Mouse (Mus musculus): ENCODE measurements around the gene Met. TPM values are rescaled to one million over a fixed set of nuclear protein-coding genes. Genes with fewer than 3 reads are reported as not detected.

Gene Met
- total and polyA plus RNA-seq, 3 experiments = 0.13 to 0.53 (median 0.26) TPM

GRCm38 (mm10) chr6:17620823-17621222 is 157.2 kb downstream of the Met start:
- in situ Hi-C loops (cut with MboI; ENCODE audit: low pct_ligation_motif_present, low pct_unique_long_range_greater_than_20kb, low sequenced_read_pairs) = no loop called here

GRCm38 (mm10) chr6:17621436-17621835 is 157.8 kb downstream of the Met start:
- DNase-seq (ENCODE audit: extremely low read depth) = no peak
- Histone ChIP-seq H3K27ac (ENCODE audit: insufficient read depth, low read depth) (no peak overlapping the region), H3K4me2 (ENCODE audit: insufficient read depth, low read depth, poor library complexity, severe bottlenecking) (no peak overlapping the region), H3K9ac (ENCODE audit: insufficient read depth, low read depth) (no peak overlapping the region), H3K9me3 (replicated peaks; ENCODE audit: low read length) (no peaks in the 10 kb centered on the region), H3K4me1 (ENCODE audit: control insufficient read depth in 1 of 2, insufficient read depth in 2 of 2) (no peaks in the 10 kb centered on the region), H3K36me3 (replicated peaks in 1 of 2; ENCODE audit: control insufficient read depth in 1 of 2, insufficient read depth in 1 of 2, low read length in 1 of 2) (no peaks in the 10 kb centered on the region), H3K79me2 (replicated peaks; ENCODE audit: control insufficient read depth, extremely low read depth, insufficient read depth, poor library complexity, severe bottlenecking) (no peaks in the 10 kb centered on the region), H3K27me3 (replicated peaks) (no peaks in the 10 kb centered on the region), H3K4me3 (replicated peaks in 1 of 3; ENCODE audit: low read depth in 2 of 3, low read length in 2 of 3, poor library complexity in 1 of 3) (no peak overlapping the region)
- no peak for TF ChIP-seq ETS1 (conservative IDR thresholded peaks at IDR 0.05; ENCODE audit: low read depth, low read length)
- no peak for TF ChIP-seq RCOR1 (conservative IDR thresholded peaks at IDR 0.05; ENCODE audit: low read depth, low read length)
- in situ Hi-C loops (cut with MboI; ENCODE audit: low pct_ligation_motif_present, low pct_unique_long_range_greater_than_20kb, low sequenced_read_pairs) = no loop called here
- dilution Hi-C loops (cut with MboI; ENCODE audit: extremely low pct_ligation_motif_present, extremely low pct_unique_long_range_greater_than_20kb, low sequenced_read_pairs) = no loop called here

More at GRCm38 (mm10) chr6:17620823-17621222, 157.2 kb downstream of the Met start:
- TF ChIP-seq MEF2A (IDR thresholded peaks at IDR 0.05; ENCODE audit: borderline replicate concordance, low read depth, low read length) = no peak
- no peak for TF ChIP-seq RAD21 (IDR thresholded peaks at IDR 0.05; ENCODE audit: low read depth, low read length)
- no peak for TF ChIP-seq ETS1 (conservative IDR thresholded peaks at IDR 0.05; ENCODE audit: low read depth, low read length)
- no peak for TF ChIP-seq POLR2AphosphoS2 (IDR thresholded peaks at IDR 0.05; ENCODE audit: low read depth, low read length)
- TF ChIP-seq BHLHE40 (IDR thresholded peaks at IDR 0.05; ENCODE audit: low read depth, low read length) = no peak
- no peak for TF ChIP-seq CTCF (conservative IDR thresholded peaks at IDR 0.05 in 1 of 2, IDR thresholded peaks at IDR 0.05 in 1 of 2; ENCODE audit: low read depth in 2 of 2, low read length in 2 of 2)
- TF ChIP-seq CHD1 (IDR thresholded peaks at IDR 0.05; ENCODE audit: low read depth, low read length) = no peak
- TF ChIP-seq ZC3H11A (IDR thresholded peaks at IDR 0.05; ENCODE audit: low read depth, low read length) = no peak
- no peak for TF ChIP-seq GABPA (IDR thresholded peaks at IDR 0.05; ENCODE audit: insufficient replicate concordance, low read depth, low read length)
- no peak for TF ChIP-seq KAT2A (IDR thresholded peaks at IDR 0.05; ENCODE audit: insufficient replicate concordance, low read length)
- TF ChIP-seq NRF1 (IDR thresholded peaks at IDR 0.05; ENCODE audit: low read depth, low read length) = no peak
- no peak for TF ChIP-seq MXI1 (IDR thresholded peaks at IDR 0.05; ENCODE audit: low read depth, low read length)
- no peak for TF ChIP-seq PAX5 (IDR thresholded peaks at IDR 0.05; ENCODE audit: low read length)
- no peak for TF ChIP-seq MAX (IDR thresholded peaks at IDR 0.05; ENCODE audit: low read length)
- TF ChIP-seq E2F4 (IDR thresholded peaks at IDR 0.05; ENCODE audit: insufficient replicate concordance, low read depth, low read length) = no peak
- TF ChIP-seq USF1 (IDR thresholded peaks at IDR 0.05; ENCODE audit: low read depth, low read length) = no peak
- TF ChIP-seq EP300 (IDR thresholded peaks at IDR 0.05; ENCODE audit: low read length) = no peak
- TF ChIP-seq MYC (IDR thresholded peaks at IDR 0.05; ENCODE audit: low read depth, low read length) = no peak
- no peak for TF ChIP-seq NELFE (IDR thresholded peaks at IDR 0.05; ENCODE audit: low read depth, low read length)
- Histone ChIP-seq H3K4me1 (ENCODE audit: control insufficient read depth in 1 of 2, insufficient read depth in 2 of 2) (peaks cover 0 to 4% of the 10 kb centered on the region in 2 experiments; a peak in 1 of 4 replicates), H3K9ac (ENCODE audit: insufficient read depth, low read depth) (no peak overlapping the region), H3K9me3 (replicated peaks; ENCODE audit: low read length) (no peaks in the 10 kb centered on the region), H3K27me3 (replicated peaks) (no peaks in the 10 kb centered on the region), H3K4me2 (ENCODE audit: insufficient read depth, low read depth, poor library complexity, severe bottlenecking) (no peak overlapping the region), H3K4me3 (replicated peaks in 1 of 3; ENCODE audit: low read depth in 2 of 3, low read length in 2 of 3, poor library complexity in 1 of 3) (no peak overlapping the region), H3K79me2 (replicated peaks; ENCODE audit: control insufficient read depth, extremely low read depth, insufficient read depth, poor library complexity, severe bottlenecking) (no peaks in the 10 kb centered on the region), H3K36me3 (replicated peaks in 1 of 2; ENCODE audit: control insufficient read depth in 1 of 2, insufficient read depth in 1 of 2, low read length in 1 of 2) (no peaks in the 10 kb centered on the region), H3K27ac (ENCODE audit: insufficient read depth, low read depth) (no peak overlapping the region)
- DNase-seq (ENCODE audit: extremely low read depth) = no peak
- dilution Hi-C loops (cut with MboI; ENCODE audit: extremely low pct_ligation_motif_present, extremely low pct_unique_long_range_greater_than_20kb, low sequenced_read_pairs) = no loop called here

Other genes with a start within 250 kb of the Met start
- not detected in 2 replicates for gene Cav2, start 182.6 kb upstream of the Met start, total RNA-seq (2012; rRNA removed)
- gene Cav2, start 182.6 kb upstream of the Met start, total RNA-seq (2014; rRNA removed) = 0.08 TPM in 1 of 2 replicates, not detected in the other
- not detected in 2 replicates for gene Cav2, start 182.6 kb upstream of the Met start, polyA plus RNA-seq (2012; ENCODE audit: insufficient read length, low read depth)
- not detected in 2 replicates for gene Cav1, start 157.5 kb upstream of the Met start, total RNA-seq (2012; rRNA removed)
- not detected in 2 replicates for gene Cav1, start 157.5 kb upstream of the Met start, total RNA-seq (2014; rRNA removed)
- gene Cav1, start 157.5 kb upstream of the Met start, polyA plus RNA-seq (2012; ENCODE audit: insufficient read length, low read depth) = not detected in 2 replicates
- 64.9 and 81.2 TPM in 2 replicates for gene Capza2, start 172.4 kb downstream of the Met start, total RNA-seq (2012; rRNA removed)
- gene Capza2, start 172.4 kb downstream of the Met start, total RNA-seq (2014; rRNA removed) = 277 and 305 TPM in 2 replicates
- gene Capza2, start 172.4 kb downstream of the Met start, polyA plus RNA-seq (2012; ENCODE audit: insufficient read length, low read depth) = 171 and 212 TPM in 2 replicates
- gene St7, start 229.1 kb downstream of the Met start, total RNA-seq (2012; rRNA removed) = 26.4 and 33.9 TPM in 2 replicates
- 57.2 and 64.1 TPM in 2 replicates for gene St7, start 229.1 kb downstream of the Met start, total RNA-seq (2014; rRNA removed)
- gene St7, start 229.1 kb downstream of the Met start, polyA plus RNA-seq (2012; ENCODE audit: insufficient read length, low read depth) = 34.4 and 35.3 TPM in 2 replicates